Mouse (Mus musculus) testis, adult 2 months (tissue): ENCODE results near the gene Trim67.

Source experiments
- CTCF ChIP-seq: fragments of 200-500 bp; IDR thresholded peaks from 2 replicates; pipeline ENCODE4 v1.5.1; 2012; ENCODE audit warnings: low read depth, mild to moderate bottlenecking, inconsistent platforms, low read length, moderate library complexity; ENCODE audit not compliant: control insufficient read depth, insufficient read depth, insufficient replicate concordance
- POLR2A ChIP-seq: fragments of 200-500 bp; IDR thresholded peaks from 2 replicates; pipeline ENCODE4 v1.6.1; 2012; ENCODE audit warnings: low read depth, mild to moderate bottlenecking, inconsistent platforms, low read length, moderate library complexity; ENCODE audit not compliant: control insufficient read depth

DNA sequence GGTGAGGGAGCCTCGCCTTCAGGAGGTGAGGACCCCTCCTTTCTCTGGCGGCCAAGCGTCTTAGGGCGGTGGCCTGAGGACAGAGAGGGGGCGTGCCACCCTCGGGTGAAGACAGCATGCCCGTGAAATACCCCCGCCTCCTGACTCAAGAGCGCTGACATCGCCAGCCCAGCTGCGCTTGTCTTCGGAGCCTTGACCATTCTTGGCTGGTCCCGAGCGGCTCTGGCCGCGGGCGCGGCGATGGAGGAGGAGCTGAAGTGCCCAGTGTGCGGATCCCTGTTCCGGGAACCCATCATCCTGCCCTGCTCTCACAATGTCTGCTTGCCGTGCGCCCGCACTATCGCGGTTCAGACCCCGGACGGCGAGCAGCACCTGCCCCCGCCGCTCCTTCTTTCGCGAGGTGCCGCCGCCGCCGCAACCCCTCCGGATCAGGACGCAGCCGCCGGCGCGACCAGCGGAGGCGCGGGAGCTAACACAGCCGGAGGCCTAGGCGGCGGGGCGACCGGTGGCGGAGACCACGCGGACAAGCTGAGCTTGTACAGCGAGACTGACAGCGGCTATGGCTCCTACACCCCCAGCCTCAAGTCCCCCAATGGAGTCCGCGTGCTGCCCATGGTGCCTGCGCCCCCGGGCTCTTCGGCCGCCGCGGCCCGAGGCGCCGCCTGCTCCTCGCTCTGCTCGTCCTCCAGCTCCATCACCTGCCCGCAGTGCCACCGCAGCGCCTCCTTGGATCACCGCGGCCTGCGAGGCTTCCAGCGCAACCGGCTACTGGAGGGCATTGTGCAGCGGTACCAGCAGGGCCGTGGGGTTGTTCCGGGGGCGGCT is 981 bp downstream of the Trim67 start:
- TF ChIP-seq CTCF, result no peak
- TF ChIP-seq POLR2A, result no peak
